Comparison of ENCODE assay signal across 7 mouse cellular contexts in genomic region chr14:23791261-23791691, GRCm38 (mm10).
DNase-seq lines count a peak whose midpoint lies in the region; TF ChIP-seq lines count a peak whose summit lies in the region.

No protein-coding gene starts in this region.

- H3K27me3 ChIP-seq in thymus, adult 2 months (ENCODE audit: control insufficient read depth, insufficient read depth, low read length), result no peaks in the 10 kb centered on the region

- no peaks in the 10 kb centered on the region for H3K36me3 ChIP-seq in thymus, adult 2 months (ENCODE audit: control insufficient read depth, insufficient read depth, low read length)

- no peak overlapping the region for H3K4me3 ChIP-seq in thymus, adult 2 months (ENCODE audit: control insufficient read depth, insufficient read depth, low read length)

- no peak overlapping the region for H3K27ac ChIP-seq in thymus, adult 2 months (ENCODE audit: control insufficient read depth, insufficient read depth, low read length)

- TF ChIP-seq CTCF in thymus, adult 2 months (IDR thresholded peaks at IDR 0.05; ENCODE audit: borderline replicate concordance, control insufficient read depth, extremely low read depth, insufficient read depth, low read length, poor library complexity), result no peak

- TF ChIP-seq POLR2A in thymus, adult 2 months (IDR thresholded peaks at IDR 0.05; ENCODE audit: control insufficient read depth, extremely low read depth, insufficient read depth, low read length, poor library complexity), result no peak

- WGBS in thymus, adult 2 months, result 55% methylated on average over 13 of the region's 13 CpGs

- H3K4me1 ChIP-seq in thymus, adult 2 months (replicated peaks; ENCODE audit: control insufficient read depth, insufficient read depth, low read length), result no peaks in the 10 kb centered on the region

- DNase-seq in thymus, adult 2 months, result peak; percentile 11
- no peak for DNase-seq in thymus, adult 18-20 months
- DNase-seq in cerebellum, adult 11 months, result peak; percentile 30
- peak; percentile 78 to 87 for DNase-seq in frontal cortex, postnatal 36 days (ENCODE audit: low spot score in 2 of 2)
- DNase-seq in layer of hippocampus, adult 8-10 months (ENCODE audit: low spot score in 2 of 2), result peak; percentile 57 to 73
- DNase-seq in lung, postnatal 14 days, result peak; percentile 71
- peak; percentile 27 for DNase-seq in testis, postnatal 14 days (ENCODE audit: low spot score)

Comparison
In these comparisons a context has a peak if more than half of its experiments do, and no peak if none do; other contexts are left out.
1. DNase-seq: peak in thymus, adult 2 months (single experiment), cerebellum, adult 11 months (single experiment), frontal cortex, postnatal 36 days (2 of 2), layer of hippocampus, adult 8-10 months (2 of 2), lung, postnatal 14 days (single experiment) and testis, postnatal 14 days (single experiment); none in thymus, adult 18-20 months (0 of 2).